Mouse (Mus musculus): ENCODE results near the gene Fcgbp. TPM values are rescaled to one million over a fixed set of nuclear protein-coding genes. Genes with fewer than 3 reads are reported as not detected.

Fcgbp gene
- total and polyA plus RNA-seq, 3 experiments = not detected

DNA sequence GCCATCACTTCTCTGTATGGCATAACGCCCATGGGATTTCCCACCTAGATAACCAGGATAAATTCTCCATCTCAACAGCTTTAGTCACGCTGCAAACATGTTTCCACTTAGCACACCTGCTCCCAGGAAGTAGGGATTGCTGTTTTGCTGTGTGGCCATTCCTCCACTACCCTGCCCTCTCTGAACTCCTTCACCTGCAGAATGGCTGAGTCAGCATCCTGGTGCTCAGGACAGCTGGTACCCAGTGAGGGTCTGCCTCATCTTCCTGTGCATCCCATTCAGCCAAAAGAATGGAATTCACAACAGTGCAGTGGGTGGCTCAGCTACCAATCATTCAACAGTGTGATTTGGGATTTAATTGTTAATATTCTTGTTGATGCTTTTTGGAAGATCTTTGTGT lies 43.6 kb downstream of the Fcgbp start:
- Histone ChIP-seq H3K4me1 (ENCODE audit: control insufficient read depth in 1 of 2, insufficient read depth in 2 of 2, low read length in 2 of 2) (no peaks in the 10 kb centered on the region), H3K9ac (ENCODE audit: control insufficient read depth, low read depth, low read length, poor library complexity, severe bottlenecking) (no peak overlapping the region), H3K36me3 (ENCODE audit: control insufficient read depth in 1 of 2, insufficient read depth in 2 of 2, low read length in 2 of 2) (no peaks in the 10 kb centered on the region), H3K27me3 (ENCODE audit: control insufficient read depth in 1 of 2, insufficient read depth in 2 of 2, low read length in 2 of 2) (no peaks in the 10 kb centered on the region), H3K27ac (ENCODE audit: control insufficient read depth, low read depth, low read length) (no peak overlapping the region), H3K4me3 (ENCODE audit: control insufficient read depth in 1 of 2, insufficient read depth in 1 of 2, low read depth in 2 of 2, low read length in 2 of 2) (no peak overlapping the region), H3K79me2 (ENCODE audit: control insufficient read depth, insufficient read depth, low read length, poor library complexity) (no peaks in the 10 kb centered on the region), H3K9me3 (replicated peaks; ENCODE audit: insufficient read depth, low read length) (no peaks in the 10 kb centered on the region)
- DNase-seq (ENCODE audit: low read depth, low spot score) = no peak
- no peak for TF ChIP-seq SMC3 (IDR thresholded peaks at IDR 0.05; ENCODE audit: low read depth, low read length)
- no peak for TF ChIP-seq ELF1 (IDR thresholded peaks at IDR 0.05; ENCODE audit: low read depth, low read length)
- TF ChIP-seq TBP (IDR thresholded peaks at IDR 0.05; ENCODE audit: low read depth, low read length) = no peak
- no peak for TF ChIP-seq ZC3H11A (IDR thresholded peaks at IDR 0.05; ENCODE audit: low read depth, low read length)
- TF ChIP-seq NRF1 (IDR thresholded peaks at IDR 0.05; ENCODE audit: insufficient read depth, low read depth, low read length, poor library complexity, severe bottlenecking) = no peak
- no peak for TF ChIP-seq MAFK (IDR thresholded peaks at IDR 0.05; ENCODE audit: borderline replicate concordance, low read depth, low read length)
- TF ChIP-seq POLR2AphosphoS5 (IDR thresholded peaks at IDR 0.05; ENCODE audit: borderline replicate concordance, low read depth, low read length) = no peak
- TF ChIP-seq JUND (IDR thresholded peaks at IDR 0.05; ENCODE audit: low read depth, low read length) = no peak
- no peak for TF ChIP-seq HCFC1 (IDR thresholded peaks at IDR 0.05; ENCODE audit: low read depth, low read length)
- no peak for TF ChIP-seq MAZ (IDR thresholded peaks at IDR 0.05; ENCODE audit: low read depth, low read length)
- TF ChIP-seq MEF2A (IDR thresholded peaks at IDR 0.05; ENCODE audit: extremely low read depth, insufficient replicate concordance, low read depth, low read length, poor library complexity, severe bottlenecking) = no peak

DNA sequence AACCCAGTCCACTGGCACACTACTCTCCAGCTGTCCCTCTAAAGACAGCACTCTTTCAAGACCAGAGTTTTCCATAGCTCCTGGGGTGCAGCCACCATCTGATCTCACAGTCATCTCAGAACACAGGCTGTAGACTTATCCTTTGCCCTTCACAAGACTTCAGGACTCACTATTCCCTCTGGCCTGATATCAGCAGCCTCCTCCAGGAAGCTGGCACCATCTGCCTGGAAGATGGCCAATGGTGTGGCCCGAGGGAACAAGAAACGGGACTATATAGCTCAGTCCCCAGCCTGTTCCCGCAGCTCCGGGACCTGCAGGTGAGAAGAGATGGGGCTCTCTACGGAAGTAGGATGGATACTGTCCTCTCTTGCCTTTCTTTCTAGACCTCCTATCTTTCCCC lies 58.1 kb downstream of the Fcgbp start, which contains the start of gene 9530053A07Rik:
Gene 9530053A07Rik (plus strand): TSS at position 301 of the 400 bp plus-strand sequence.
- Histone ChIP-seq H3K27ac (ENCODE audit: control insufficient read depth, low read depth, low read length) (no peak within 1 kb of the TSS), H3K27me3 (ENCODE audit: control insufficient read depth in 1 of 2, insufficient read depth in 2 of 2, low read length in 2 of 2) (no peaks in the 10 kb centered on the region), H3K4me3 (ENCODE audit: control insufficient read depth in 1 of 2, insufficient read depth in 1 of 2, low read depth in 2 of 2, low read length in 2 of 2) (no peak within 1 kb of the TSS), H3K9ac (ENCODE audit: control insufficient read depth, low read depth, low read length, poor library complexity, severe bottlenecking) (no peak within 1 kb of the TSS), H3K4me1 (ENCODE audit: control insufficient read depth in 1 of 2, insufficient read depth in 2 of 2, low read length in 2 of 2) (no peaks in the 10 kb centered on the region), H3K79me2 (ENCODE audit: control insufficient read depth, insufficient read depth, low read length, poor library complexity) (no peaks in the 10 kb centered on the region), H3K36me3 (ENCODE audit: control insufficient read depth in 1 of 2, insufficient read depth in 2 of 2, low read length in 2 of 2) (no peaks in the 10 kb centered on the region), H3K9me3 (replicated peaks; ENCODE audit: insufficient read depth, low read length) (no peaks in the 10 kb centered on the region)
- TF ChIP-seq UBTF (IDR thresholded peaks at IDR 0.05; ENCODE audit: borderline replicate concordance, insufficient read depth, low read depth, low read length) = no peak
- TF ChIP-seq HCFC1 (IDR thresholded peaks at IDR 0.05; ENCODE audit: low read depth, low read length) = no peak
- TF ChIP-seq MXI1 (IDR thresholded peaks at IDR 0.05; ENCODE audit: low read depth, low read length) = no peak
- TF ChIP-seq USF1 (IDR thresholded peaks at IDR 0.05; ENCODE audit: low read depth, low read length) = no peak
- no peak for TF ChIP-seq CHD2 (IDR thresholded peaks at IDR 0.05; ENCODE audit: low read length)
- DNase-seq (ENCODE audit: low read depth, low spot score) = no peak

All from MEL (cell line).